Mouse (Mus musculus): Measurements from ENCODE around the gene Slc37a4. TPM values are rescaled to one million over a fixed set of nuclear protein-coding genes. Genes with fewer than 3 reads are reported as not detected.
"Not testable (repeated sequence)": the region's sequence is repeated elsewhere in the genome, so short reads cannot be mapped to it uniquely, and the experiment has no call there.

Slc37a4 gene
- polyA plus RNA-seq, 1 experiment from 2014 or later: 37.8 TPM

- H3K36me3 ChIP-seq (ENCODE audit: control insufficient read depth, insufficient read depth, low read length): peaks cover 24% of the 10 kb centered on the region
- H3K4me2 ChIP-seq (replicated peaks; ENCODE audit: low read depth, low read length): peak overlapping the region; percentile 65
- 45% methylated on average over 4 of the region's 4 CpGs for WGBS
- peak overlapping the region; percentile 68 for H3K4me3 ChIP-seq (ENCODE audit: low read length)
- ATAC-seq (ENCODE audit: low FRiP score, low TSS enrichment): 0 out of 2 replicates have a peak, but pooled peaks have one; percentile 9
- H3K9me3 ChIP-seq (ENCODE audit: control insufficient read depth, low read length); H3K4me1 ChIP-seq (ENCODE audit: control insufficient read depth, insufficient read depth, low read length); H3K27me3 ChIP-seq (ENCODE audit: control insufficient read depth, insufficient read depth, low read length): not testable (repeated sequence)
- H3K27ac ChIP-seq (ENCODE audit: low read depth, low read length): peak overlapping the region; percentile 7; the same call in 1 of the 2 replicates
- peak overlapping the region; percentile 65; the same call in 1 of the 2 replicates for H3K9ac ChIP-seq (ENCODE audit: low read depth, low read length)
These were observed 34.7 kb upstream of the Slc37a4 start for GRCm38 (mm10) chr9:44361931-44362330.

- H3K27ac ChIP-seq (ENCODE audit: low read depth, low read length): no peak overlapping the region
- WGBS: 69% methylated on average over 3 of the region's 3 CpGs
- H3K9ac ChIP-seq (ENCODE audit: low read depth, low read length): no peak overlapping the region
- H3K9me3 ChIP-seq (ENCODE audit: control insufficient read depth, low read length): no peaks in the 10 kb centered on the region
- H3K36me3 ChIP-seq (ENCODE audit: control insufficient read depth, insufficient read depth, low read length): peaks cover 3% of the 10 kb centered on the region
- ATAC-seq (ENCODE audit: low FRiP score, low TSS enrichment): no peak
- peaks cover 6% of the 10 kb centered on the region; the same call in 1 of the 2 replicates for H3K4me1 ChIP-seq (ENCODE audit: control insufficient read depth, insufficient read depth, low read length)
- no peak overlapping the region for H3K4me2 ChIP-seq (replicated peaks; ENCODE audit: low read depth, low read length)
- H3K27me3 ChIP-seq (ENCODE audit: control insufficient read depth, insufficient read depth, low read length): no peaks in the 10 kb centered on the region
- H3K4me3 ChIP-seq (ENCODE audit: low read length): no peak overlapping the region
These were observed 32.2 kb upstream of the Slc37a4 start for GRCm38 (mm10) chr9:44364480-44364879.

GRCm38 (mm10) chr9:44373386-44373785 lies 23.3 kb upstream of the Slc37a4 start:
- H3K4me3 ChIP-seq (ENCODE audit: low read length): no peak overlapping the region
- no peak overlapping the region for H3K27ac ChIP-seq (ENCODE audit: low read depth, low read length)
- H3K36me3 ChIP-seq (ENCODE audit: control insufficient read depth, insufficient read depth, low read length): no peaks in the 10 kb centered on the region
- peaks cover 3% of the 10 kb centered on the region; the same call in 1 of the 2 replicates for H3K4me1 ChIP-seq (ENCODE audit: control insufficient read depth, insufficient read depth, low read length)
- H3K4me2 ChIP-seq (replicated peaks; ENCODE audit: low read depth, low read length): no peak overlapping the region
- no peak overlapping the region for H3K9ac ChIP-seq (ENCODE audit: low read depth, low read length)
- H3K27me3 ChIP-seq (ENCODE audit: control insufficient read depth, insufficient read depth, low read length): no peaks in the 10 kb centered on the region
- no peak for ATAC-seq (ENCODE audit: low FRiP score, low TSS enrichment)
- H3K9me3 ChIP-seq (ENCODE audit: control insufficient read depth, low read length): no peaks in the 10 kb centered on the region

- peaks cover 6% of the 10 kb centered on the region; the same call in 1 of the 2 replicates for H3K36me3 ChIP-seq (ENCODE audit: control insufficient read depth, insufficient read depth, low read length)
- H3K27me3 ChIP-seq (ENCODE audit: control insufficient read depth, insufficient read depth, low read length): no peaks in the 10 kb centered on the region
- H3K4me2 ChIP-seq (replicated peaks; ENCODE audit: low read depth, low read length): no peak overlapping the region
- peaks cover 16% of the 10 kb centered on the region; the same call in 1 of the 2 replicates for H3K4me1 ChIP-seq (ENCODE audit: control insufficient read depth, insufficient read depth, low read length)
- H3K4me3 ChIP-seq (ENCODE audit: low read length): no peak overlapping the region
- no peaks in the 10 kb centered on the region for H3K9me3 ChIP-seq (ENCODE audit: control insufficient read depth, low read length)
- WGBS: 88% methylated on average over 6 of the region's 6 CpGs
- no peak overlapping the region for H3K9ac ChIP-seq (ENCODE audit: low read depth, low read length)
- no peak overlapping the region for H3K27ac ChIP-seq (ENCODE audit: low read depth, low read length)
- no peak for ATAC-seq (ENCODE audit: low FRiP score, low TSS enrichment)
These were observed 20.5 kb upstream of the Slc37a4 start for GRCm38 (mm10) chr9:44376141-44376540.

- H3K9me3 ChIP-seq (ENCODE audit: control insufficient read depth, low read length); H3K27ac ChIP-seq (ENCODE audit: low read depth, low read length); H3K4me2 ChIP-seq (replicated peaks; ENCODE audit: low read depth, low read length); H3K4me3 ChIP-seq (ENCODE audit: low read length); ATAC-seq (ENCODE audit: low FRiP score, low TSS enrichment); H3K27me3 ChIP-seq (ENCODE audit: control insufficient read depth, insufficient read depth, low read length); H3K9ac ChIP-seq (ENCODE audit: low read depth, low read length): not testable (repeated sequence)
- Histone ChIP-seq H3K36me3 (ENCODE audit: control insufficient read depth, insufficient read depth, low read length) (peaks cover 18% of the 10 kb centered on the region), H3K4me1 (ENCODE audit: control insufficient read depth, insufficient read depth, low read length) (peaks cover 16% of the 10 kb centered on the region; the same call in 1 of the 2 replicates)
- WGBS: 84% methylated on average over 2 of the region's 2 CpGs
These were observed 19.3 kb upstream of the Slc37a4 start for GRCm38 (mm10) chr9:44377335-44377734.

GRCm38 (mm10) chr9:44378153-44378730 lies 18.4 kb upstream of the Slc37a4 start:
- Histone ChIP-seq H3K4me3 (ENCODE audit: low read length) (peak overlapping the region; percentile 69), H3K36me3 (ENCODE audit: control insufficient read depth, insufficient read depth, low read length) (peaks cover 27% of the 10 kb centered on the region), H3K9ac (ENCODE audit: low read depth, low read length) (peak overlapping the region; percentile 67; the same call in 1 of the 2 replicates), H3K4me2 (replicated peaks; ENCODE audit: low read depth, low read length) (peak overlapping the region; percentile 49), H3K4me1 (ENCODE audit: control insufficient read depth, insufficient read depth, low read length) (peaks cover 16% of the 10 kb centered on the region; the same call in 1 of the 2 replicates), H3K27me3 (ENCODE audit: control insufficient read depth, insufficient read depth, low read length) (no peaks in the 10 kb centered on the region), H3K9me3 (ENCODE audit: control insufficient read depth, low read length) (no peaks in the 10 kb centered on the region), H3K27ac (ENCODE audit: low read depth, low read length) (no peak overlapping the region)
- no peak for ATAC-seq (ENCODE audit: low FRiP score, low TSS enrichment)
- 82% methylated on average over 5 of the region's 5 CpGs for WGBS

GRCm38 (mm10) chr9:44379054-44379834 lies 17.4 kb upstream of the Slc37a4 start, which contains the start of gene Hyou1:
Hyou1 (plus strand) TSS chr9:44379490.
- H3K36me3 ChIP-seq (ENCODE audit: control insufficient read depth, insufficient read depth, low read length): peaks cover 37% of the 10 kb centered on the region
- peak within 1 kb of the TSS; percentile 84 for H3K9ac ChIP-seq (ENCODE audit: low read depth, low read length)
- H3K4me2 ChIP-seq (replicated peaks; ENCODE audit: low read depth, low read length): peak within 1 kb of the TSS; percentile 76
- peak within 1 kb of the TSS; percentile 69 for H3K4me3 ChIP-seq (ENCODE audit: low read length)
- H3K9me3 ChIP-seq (ENCODE audit: control insufficient read depth, low read length): no peaks in the 10 kb centered on the region
- no peaks in the 10 kb centered on the region for H3K27me3 ChIP-seq (ENCODE audit: control insufficient read depth, insufficient read depth, low read length)
- peak within 1 kb of the TSS; percentile 76 for H3K27ac ChIP-seq (ENCODE audit: low read depth, low read length)
- ATAC-seq (ENCODE audit: low FRiP score, low TSS enrichment): peak; percentile 98
- under 1% methylated on average over 83 of the region's 83 CpGs for WGBS
- H3K4me1 ChIP-seq (ENCODE audit: control insufficient read depth, insufficient read depth, low read length): peaks cover 16% of the 10 kb centered on the region; the same call in 1 of the 2 replicates

- Histone ChIP-seq H3K27ac (ENCODE audit: low read depth, low read length) (peak overlapping the region; percentile 76), H3K4me3 (ENCODE audit: low read length) (peak overlapping the region; percentile 69), H3K4me1 (ENCODE audit: control insufficient read depth, insufficient read depth, low read length) (peaks cover 16% of the 10 kb centered on the region; the same call in 1 of the 2 replicates), H3K4me2 (replicated peaks; ENCODE audit: low read depth, low read length) (peak overlapping the region; percentile 76), H3K36me3 (ENCODE audit: control insufficient read depth, insufficient read depth, low read length) (peaks cover 43% of the 10 kb centered on the region), H3K9ac (ENCODE audit: low read depth, low read length) (peak overlapping the region; percentile 84), H3K9me3 (ENCODE audit: control insufficient read depth, low read length) (no peaks in the 10 kb centered on the region), H3K27me3 (ENCODE audit: control insufficient read depth, insufficient read depth, low read length) (no peaks in the 10 kb centered on the region)
- ATAC-seq (ENCODE audit: low FRiP score, low TSS enrichment): peak; percentile 42
- WGBS: 6% methylated on average over 15 of the region's 15 CpGs
These were observed 16.8 kb upstream of the Slc37a4 start for GRCm38 (mm10) chr9:44379862-44380261.

- no peak overlapping the region for H3K4me2 ChIP-seq (replicated peaks; ENCODE audit: low read depth, low read length)
- H3K9ac ChIP-seq (ENCODE audit: low read depth, low read length): no peak overlapping the region
- no peak overlapping the region for H3K4me3 ChIP-seq (ENCODE audit: low read length)
- no peaks in the 10 kb centered on the region for H3K27me3 ChIP-seq (ENCODE audit: control insufficient read depth, insufficient read depth, low read length)
- peaks cover 90% of the 10 kb centered on the region for H3K36me3 ChIP-seq (ENCODE audit: control insufficient read depth, insufficient read depth, low read length)
- peaks cover 11% of the 10 kb centered on the region; the same call in 1 of the 2 replicates for H3K4me1 ChIP-seq (ENCODE audit: control insufficient read depth, insufficient read depth, low read length)
- no peak overlapping the region for H3K27ac ChIP-seq (ENCODE audit: low read depth, low read length)
- WGBS: 95% methylated on average over 13 of the region's 13 CpGs
- ATAC-seq (ENCODE audit: low FRiP score, low TSS enrichment): no peak
- no peaks in the 10 kb centered on the region for H3K9me3 ChIP-seq (ENCODE audit: control insufficient read depth, low read length)
These were observed 12.1 kb upstream of the Slc37a4 start for GRCm38 (mm10) chr9:44384596-44384995.
